Mouse (Mus musculus) naive thymus-derived CD4-positive, alpha-beta T cell, adult 5 months (primary cell): Measurements from ENCODE around the gene Olfr594. TPM values are rescaled to one million over a fixed set of nuclear protein-coding genes. Genes with fewer than 3 reads are reported as not detected.

Experiments
- polyA plus RNA-seq: library from polyadenylated mRNA; unstranded; fragments of 100-300 nt; shearing (Covaris generic); gene quantifications from one replicate; pipeline ENCODE4 v1.2.1, GENCODE M21; 2017

Olfr594 gene
- 0.21 TPM for polyA plus RNA-seq

GRCm38 (mm10) chr7:103216696-103217095 is at the start of gene Olfr594:
TSS of gene Olfr594 (plus strand) at chr7:103216996.

GRCm38 (mm10) chr7:103178240-103178639 is 38.6 kb upstream of the Olfr594 start, which contains the start of gene Olfr591:
TSS of gene Olfr591 (minus strand) at chr7:103178340.

GRCm38 (mm10) chr7:103184503-103184902 is 32.3 kb upstream of the Olfr594 start, which contains the start of gene Olfr592:
TSS of gene Olfr592 (plus strand) at chr7:103184803.

GRCm38 (mm10) chr7:103211562-103211961 is 5.2 kb upstream of the Olfr594 start, which contains the start of gene Olfr593:
TSS of gene Olfr593 (plus strand) at chr7:103211862.

GRCm38 (mm10) chr7:103252405-103252804 is 35.6 kb downstream of the Olfr594 start, which contains the start of gene Usp17ld:
TSS of gene Usp17ld (minus strand) at chr7:103252505.

Other genes with a start within 250 kb of the Olfr594 start
- gene Olfr577, start 241.1 kb upstream of the Olfr594 start, polyA plus RNA-seq, result not detected
- not detected for gene Olfr578, start 227.7 kb upstream of the Olfr594 start, polyA plus RNA-seq
- gene Olfr582, start 179.0 kb upstream of the Olfr594 start, polyA plus RNA-seq, result not detected
- gene Olfr583, start 165.7 kb upstream of the Olfr594 start, polyA plus RNA-seq, result not detected
- not detected for gene Olfr584, start 135.1 kb upstream of the Olfr594 start, polyA plus RNA-seq
- gene Olfr585, start 119.3 kb upstream of the Olfr594 start, polyA plus RNA-seq, result not detected
- gene Olfr586, start 91.4 kb upstream of the Olfr594 start, polyA plus RNA-seq, result not detected
- 0.12 TPM for gene Olfr588-ps1, start 76.1 kb upstream of the Olfr594 start, polyA plus RNA-seq
- gene Olfr589, start 60.6 kb upstream of the Olfr594 start, polyA plus RNA-seq, result not detected
- not detected for gene Olfr591, start 38.7 kb upstream of the Olfr594 start, polyA plus RNA-seq
- not detected for gene Olfr592, start 32.2 kb upstream of the Olfr594 start, polyA plus RNA-seq
- gene Olfr593, start 5.1 kb upstream of the Olfr594 start, polyA plus RNA-seq, result not detected
- gene Usp17ld, start 35.5 kb downstream of the Olfr594 start, polyA plus RNA-seq, result not detected
- gene Olfr596, start 88.7 kb downstream of the Olfr594 start, polyA plus RNA-seq, result not detected
- gene Olfr597, start 99.3 kb downstream of the Olfr594 start, polyA plus RNA-seq, result 0.25 TPM
- not detected for gene Olfr598, start 106.6 kb downstream of the Olfr594 start, polyA plus RNA-seq
- not detected for gene Olfr599, start 118.9 kb downstream of the Olfr594 start, polyA plus RNA-seq
- gene Olfr600, start 132.7 kb downstream of the Olfr594 start, polyA plus RNA-seq, result not detected
- gene Olfr601, start 145.7 kb downstream of the Olfr594 start, polyA plus RNA-seq, result not detected
- not detected for gene Olfr603, start 169.2 kb downstream of the Olfr594 start, polyA plus RNA-seq
- not detected for gene Usp17lc, start 198.1 kb downstream of the Olfr594 start, polyA plus RNA-seq
- not detected for gene Olfr605, start 228.4 kb downstream of the Olfr594 start, polyA plus RNA-seq
- not detected for gene Olfr606, start 232.1 kb downstream of the Olfr594 start, polyA plus RNA-seq
- gene Olfr607, start 247.2 kb downstream of the Olfr594 start, polyA plus RNA-seq, result 0.20 TPM